Mouse (Mus musculus) thymus, postnatal 25 days (tissue): ENCODE results near the gene Vamp5.

Experiments used
- DNase-seq: peaks from one replicate; pipeline ENCODE4 v3.0.0; 2022

Gene Vamp5

DNA sequence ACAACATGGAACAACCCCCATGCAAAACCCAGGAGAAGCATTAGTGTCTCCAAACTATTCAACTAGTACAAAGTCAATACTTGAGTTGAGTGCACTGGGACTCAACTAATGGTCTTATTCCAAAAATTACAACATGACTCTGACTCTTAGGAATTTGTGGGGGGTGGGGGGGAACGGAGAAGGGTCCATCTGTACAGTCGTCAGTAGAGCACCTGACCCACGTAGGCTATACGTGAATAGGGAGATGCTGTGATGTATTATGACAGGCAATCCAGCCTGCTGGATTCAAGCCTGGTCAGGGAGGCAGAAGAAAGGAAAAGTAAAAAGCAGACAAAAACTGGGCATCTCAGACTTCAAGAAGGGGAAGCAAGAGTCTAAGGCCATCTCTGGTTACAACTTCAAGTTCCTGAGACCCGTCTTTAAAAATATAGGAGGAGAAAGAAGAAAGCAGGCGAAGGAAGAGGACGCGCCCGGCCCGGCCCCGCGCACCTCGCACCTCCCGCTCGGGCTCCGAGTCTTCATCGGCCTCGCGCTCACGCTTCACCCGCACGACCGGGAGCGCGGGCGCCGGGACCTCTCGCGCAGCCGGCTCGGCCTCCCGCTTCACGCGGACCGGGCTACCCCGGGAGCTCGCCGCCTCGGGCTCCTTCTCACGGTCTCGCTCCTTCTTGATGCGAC, 35.7 kb downstream of the Vamp5 start:
- DNase-seq = no peak

DNA sequence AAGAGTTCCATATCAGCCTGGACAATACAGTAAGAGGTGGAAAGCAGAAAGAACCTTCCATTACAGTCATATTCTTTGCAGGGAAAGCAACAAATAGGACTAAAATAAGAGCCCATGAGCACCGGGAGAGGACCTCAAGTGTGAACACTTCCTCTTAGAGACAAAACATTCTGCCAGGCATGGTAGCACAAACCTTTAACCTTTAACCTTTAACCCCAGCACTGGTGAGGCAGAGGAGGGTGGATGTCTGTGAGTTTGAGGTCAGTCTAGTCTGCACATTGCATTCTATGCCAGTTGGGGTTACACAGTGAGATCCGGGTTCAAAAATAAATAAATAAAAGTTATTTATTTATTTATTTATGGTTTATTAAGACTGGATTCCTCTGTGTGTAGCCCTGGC, 39.8 kb downstream of the Vamp5 start:
- DNase-seq = no peak

DNA sequence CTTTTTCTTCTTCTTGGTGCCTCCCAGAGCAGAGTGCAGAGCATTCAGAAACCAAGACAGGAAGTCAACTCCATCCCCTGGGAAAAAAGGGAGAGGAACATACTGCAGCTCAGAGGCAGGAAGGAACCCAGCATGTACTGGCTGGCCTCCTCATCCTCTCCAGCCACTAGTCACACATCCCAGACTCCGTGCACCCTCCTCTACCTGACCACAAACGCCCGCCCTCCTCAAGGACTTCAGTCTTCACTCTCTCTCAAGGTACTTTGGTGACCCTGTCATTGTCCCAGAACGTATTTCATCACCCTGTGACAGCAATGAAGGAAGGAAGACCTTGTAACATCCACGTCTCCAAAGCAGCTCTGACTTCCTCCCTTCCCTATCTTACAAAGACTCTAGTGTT, 47.2 kb downstream of the Vamp5 start:
- no peak for DNase-seq

DNA sequence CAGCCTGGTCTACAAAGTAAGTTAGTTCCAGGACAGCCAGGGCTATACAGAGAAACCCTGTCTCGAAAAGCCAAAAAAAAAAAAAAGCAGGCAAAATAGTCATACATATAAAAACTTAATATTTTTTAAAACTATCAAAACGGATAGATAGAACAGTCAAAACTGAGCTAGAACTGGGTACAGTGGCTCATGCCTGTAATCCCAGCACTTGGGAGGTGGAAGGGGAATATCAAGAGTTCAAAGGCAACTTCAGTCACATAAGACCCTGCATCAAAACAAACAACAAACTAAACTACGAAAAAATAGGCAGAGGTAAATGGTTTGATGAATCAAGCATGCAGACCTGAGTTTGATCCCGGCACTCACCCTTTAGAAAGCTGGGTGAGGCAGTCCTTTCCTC, 50.1 kb downstream of the Vamp5 start:
- no peak for DNase-seq

DNA sequence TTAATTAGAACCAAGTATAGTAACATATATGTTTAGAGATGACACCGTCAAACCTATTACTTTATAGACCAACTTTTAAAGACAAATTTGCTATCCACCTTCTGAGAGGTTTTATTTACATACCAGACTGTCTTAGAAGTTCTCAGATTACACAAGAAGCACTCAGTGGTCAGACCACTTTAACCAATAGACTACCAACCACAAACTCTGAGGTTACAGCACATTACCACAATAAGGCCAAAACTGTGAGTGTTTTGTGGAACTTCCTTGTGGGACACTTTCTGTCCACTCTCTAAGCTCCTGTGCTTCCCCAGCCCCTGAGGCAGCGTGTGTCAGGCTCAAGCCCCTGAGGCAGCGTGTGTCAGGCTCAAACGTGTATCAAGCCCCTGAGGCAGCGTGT, 51.2 kb downstream of the Vamp5 start:
- no peak for DNase-seq

DNA sequence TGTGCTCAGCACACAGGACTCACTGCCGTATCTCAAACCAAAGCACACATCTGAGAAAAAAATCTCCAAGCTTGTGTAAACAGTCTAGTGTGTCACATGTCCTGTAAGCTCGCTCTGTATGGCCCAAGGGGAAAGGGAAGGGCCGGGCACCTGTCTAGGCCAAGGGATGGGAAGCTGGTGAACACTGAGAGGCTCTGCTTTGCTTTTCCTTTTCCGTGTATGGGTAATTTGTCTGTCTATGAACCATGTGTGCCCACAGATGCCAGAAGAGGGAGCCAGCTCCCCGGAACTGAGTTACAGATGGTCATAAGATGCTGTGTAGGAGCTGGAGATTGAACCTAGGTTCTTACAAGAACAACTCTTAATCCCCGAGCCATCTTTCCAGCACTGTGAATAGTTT, 54.0 kb downstream of the Vamp5 start:
- peak; percentile 26 for DNase-seq

DNA sequence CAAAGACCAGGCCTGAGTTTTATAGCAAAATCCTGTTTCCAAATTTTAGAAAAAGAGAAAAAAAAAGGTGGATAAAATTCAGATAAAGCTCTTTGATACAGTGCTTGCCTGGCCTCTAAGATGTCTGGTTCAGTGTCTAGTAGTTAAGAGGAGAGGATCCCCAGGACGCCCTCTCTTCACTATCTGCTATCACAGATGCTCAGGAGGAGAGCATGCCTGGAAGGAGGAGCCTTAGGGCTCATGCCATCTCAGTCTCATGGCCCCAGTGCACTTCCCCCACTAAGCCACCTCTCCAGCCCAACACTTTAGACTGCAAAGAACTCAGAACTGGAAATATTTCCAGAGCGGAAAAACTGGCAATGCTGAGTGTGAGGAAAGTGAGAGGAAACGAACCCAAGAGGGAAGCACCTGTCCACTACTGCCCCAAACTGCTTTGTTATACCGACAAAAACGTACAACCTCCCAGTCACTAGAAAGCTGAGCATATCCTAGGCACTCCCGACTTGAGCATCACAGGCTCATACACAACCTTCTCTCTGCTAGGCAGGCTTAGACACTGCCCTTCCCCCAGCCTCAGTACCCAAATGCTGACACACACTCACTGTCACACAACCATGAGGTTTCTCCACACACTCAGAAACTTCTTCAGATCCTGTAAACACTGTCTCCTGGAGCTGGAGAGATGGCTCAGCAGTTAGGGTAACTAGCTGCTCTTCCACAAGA, 56.3 kb downstream of the Vamp5 start:
- no peak for DNase-seq

DNA sequence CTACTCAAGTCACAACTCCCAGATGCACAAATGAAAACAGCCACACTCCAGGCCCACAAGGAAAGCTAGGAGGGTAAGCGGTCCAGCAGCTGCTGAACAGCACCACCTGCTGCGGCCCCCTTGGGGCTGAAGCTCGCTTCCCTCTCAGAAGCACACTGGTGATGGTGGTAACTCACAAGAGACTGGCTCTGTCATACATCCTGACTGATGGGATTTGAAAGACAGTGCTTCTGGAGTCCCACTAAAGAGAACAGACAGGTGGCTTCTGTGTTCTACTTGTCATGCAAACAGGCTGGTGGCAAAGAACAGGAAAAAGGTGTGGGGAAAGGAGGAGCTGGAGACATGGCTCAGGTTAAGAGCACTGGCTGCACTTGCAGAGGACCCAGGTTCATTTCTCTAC, 57.3 kb downstream of the Vamp5 start:
- no peak for DNase-seq

DNA sequence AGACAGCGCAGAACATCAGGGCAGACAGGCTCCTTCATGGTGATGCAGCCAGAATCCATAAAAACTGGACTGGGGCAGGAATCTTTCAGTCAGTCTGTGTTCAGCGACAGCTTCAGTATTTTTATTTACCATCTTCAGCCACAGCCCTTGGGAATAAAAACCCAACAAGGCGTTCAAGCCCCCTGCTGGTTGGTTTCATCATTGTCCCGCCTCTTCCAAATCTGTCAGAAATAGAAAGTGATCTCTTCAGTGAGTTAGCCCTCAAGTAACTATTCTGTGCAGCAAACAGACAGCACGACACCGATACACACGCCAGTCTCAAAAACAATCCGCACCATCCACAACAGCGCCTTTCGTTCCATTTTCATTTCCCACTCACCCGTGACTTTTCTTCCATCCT, 61.2 kb downstream of the Vamp5 start:
- DNase-seq = peak; percentile 24
